Mouse (Mus musculus): ENCODE data around the gene Olfr1357. TPM values are rescaled to one million over a fixed set of nuclear protein-coding genes. Genes with fewer than 3 reads are reported as not detected.

Olfr1357 gene
- polyA plus RNA-seq, 1 experiment from 2014 or later: not detected

DNA sequence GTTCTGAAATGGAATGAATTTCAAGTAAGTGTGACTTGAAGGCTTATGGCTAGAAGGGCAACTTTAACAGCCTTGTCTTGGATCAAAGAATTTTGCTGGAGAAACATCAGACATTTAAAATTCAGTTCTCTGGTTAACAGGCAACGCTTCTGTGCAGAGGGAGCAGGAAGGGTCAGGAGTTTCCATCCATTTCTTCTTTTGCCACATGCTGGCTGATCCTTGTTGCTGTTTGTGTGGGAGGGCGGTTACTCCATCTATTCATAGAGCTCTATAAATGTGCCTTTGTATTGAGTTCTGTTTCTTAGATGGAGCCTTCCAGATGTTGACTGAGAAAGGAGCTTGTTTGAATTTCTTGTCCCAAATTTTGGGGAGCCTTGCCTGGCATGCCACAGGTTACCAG lies 47.0 kb downstream of the Olfr1357 start:
- no peak for DNase-seq (ENCODE audit: low spot score)
- H3K4me2 ChIP-seq (replicated peaks; ENCODE audit: low read depth): no peak overlapping the region
- ATAC-seq (ENCODE audit: low FRiP score, low TSS enrichment): no peak
- H3K9me3 ChIP-seq (ENCODE audit: control insufficient read depth, low read length): no peaks in the 10 kb centered on the region
- 59% methylated on average over 2 of the region's 2 CpGs for WGBS
- H3K27ac ChIP-seq (replicated peaks): no peak overlapping the region
- no peak overlapping the region for H3K4me3 ChIP-seq (ENCODE audit: low read depth, low read length)
- no peaks in the 10 kb centered on the region for H3K36me3 ChIP-seq (ENCODE audit: control insufficient read depth, insufficient read depth, low read length)
- H3K4me1 ChIP-seq (replicated peaks; ENCODE audit: control insufficient read depth, insufficient read depth): no peaks in the 10 kb centered on the region
- H3K9ac ChIP-seq (ENCODE audit: low read length): no peak overlapping the region
- H3K27me3 ChIP-seq (ENCODE audit: control insufficient read depth, insufficient read depth, low read length): no peaks in the 10 kb centered on the region
- TF ChIP-seq CTCF (IDR thresholded peaks at IDR 0.05; ENCODE audit: low read depth) (no peak), EP300 (optimal IDR thresholded peaks at IDR 0.05) (no peak)

GRCm38 (mm10) chr10:78570416-78570815 lies 47.5 kb downstream of the Olfr1357 start:
- WGBS: 73% methylated on average over 6 of the region's 6 CpGs
- no peak overlapping the region for H3K27ac ChIP-seq (replicated peaks)
- no peaks in the 10 kb centered on the region for H3K9me3 ChIP-seq (ENCODE audit: control insufficient read depth, low read length)
- no peak for TF ChIP-seq EP300 (optimal IDR thresholded peaks at IDR 0.05)
- no peak for TF ChIP-seq CTCF (IDR thresholded peaks at IDR 0.05; ENCODE audit: low read depth)
- ATAC-seq (ENCODE audit: low FRiP score, low TSS enrichment): no peak
- H3K9ac ChIP-seq (ENCODE audit: low read length): no peak overlapping the region
- H3K4me1 ChIP-seq (replicated peaks; ENCODE audit: control insufficient read depth, insufficient read depth): no peaks in the 10 kb centered on the region
- H3K4me3 ChIP-seq (ENCODE audit: low read depth, low read length): no peak overlapping the region
- DNase-seq (ENCODE audit: low spot score): no peak
- no peaks in the 10 kb centered on the region for H3K27me3 ChIP-seq (ENCODE audit: control insufficient read depth, insufficient read depth, low read length)
- no peaks in the 10 kb centered on the region for H3K36me3 ChIP-seq (ENCODE audit: control insufficient read depth, insufficient read depth, low read length)
- no peak overlapping the region for H3K4me2 ChIP-seq (replicated peaks; ENCODE audit: low read depth)

DNA sequence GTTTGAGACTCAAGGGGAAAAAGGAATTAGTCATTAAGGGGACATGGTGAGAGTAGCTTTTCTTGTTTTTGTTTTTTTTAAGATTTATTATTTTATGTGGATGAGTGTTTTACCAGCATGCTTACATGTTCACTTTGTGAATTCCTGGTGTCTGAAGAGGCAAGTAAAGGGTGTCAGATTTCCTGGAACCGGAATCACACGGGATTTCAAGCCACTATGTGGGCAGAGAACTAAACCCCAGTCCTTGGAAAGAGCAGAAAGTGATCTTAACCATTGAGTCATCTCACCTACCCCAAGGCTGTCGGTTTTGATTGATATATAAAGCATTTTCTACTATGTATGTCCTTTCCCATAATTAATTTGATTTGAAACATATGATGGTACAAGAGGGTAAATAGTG lies 48.2 kb downstream of the Olfr1357 start:
- no peak overlapping the region for H3K4me2 ChIP-seq (replicated peaks; ENCODE audit: low read depth)
- H3K27me3 ChIP-seq (ENCODE audit: control insufficient read depth, insufficient read depth, low read length): no peaks in the 10 kb centered on the region
- no peak overlapping the region for H3K27ac ChIP-seq (replicated peaks)
- no peaks in the 10 kb centered on the region for H3K4me1 ChIP-seq (replicated peaks; ENCODE audit: control insufficient read depth, insufficient read depth)
- H3K9ac ChIP-seq (ENCODE audit: low read length): no peak overlapping the region
- no peak for ATAC-seq (ENCODE audit: low FRiP score, low TSS enrichment)
- no peaks in the 10 kb centered on the region for H3K36me3 ChIP-seq (ENCODE audit: control insufficient read depth, insufficient read depth, low read length)
- no peak overlapping the region for H3K4me3 ChIP-seq (ENCODE audit: low read depth, low read length)
- H3K9me3 ChIP-seq (ENCODE audit: control insufficient read depth, low read length): no peaks in the 10 kb centered on the region
- no peak for DNase-seq (ENCODE audit: low spot score)
- WGBS: 42% methylated on average over 3 of the region's 3 CpGs
- TF ChIP-seq CTCF (IDR thresholded peaks at IDR 0.05; ENCODE audit: low read depth): no peak
- TF ChIP-seq EP300 (optimal IDR thresholded peaks at IDR 0.05): no peak

GRCm38 (mm10) chr10:78569191-78569590 lies 48.7 kb downstream of the Olfr1357 start:
- H3K36me3 ChIP-seq (ENCODE audit: control insufficient read depth, insufficient read depth, low read length): no peaks in the 10 kb centered on the region
- no peaks in the 10 kb centered on the region for H3K9me3 ChIP-seq (ENCODE audit: control insufficient read depth, low read length)
- WGBS: 78% methylated on average over 3 of the region's 3 CpGs
- no peak for TF ChIP-seq EP300 (optimal IDR thresholded peaks at IDR 0.05)
- no peak for TF ChIP-seq CTCF (IDR thresholded peaks at IDR 0.05; ENCODE audit: low read depth)
- DNase-seq (ENCODE audit: low spot score) (no peak), ATAC-seq (ENCODE audit: low FRiP score, low TSS enrichment) (no peak)
- H3K4me1 ChIP-seq (replicated peaks; ENCODE audit: control insufficient read depth, insufficient read depth): no peaks in the 10 kb centered on the region
- no peak overlapping the region for H3K4me2 ChIP-seq (replicated peaks; ENCODE audit: low read depth)
- H3K4me3 ChIP-seq (ENCODE audit: low read depth, low read length): no peak overlapping the region
- H3K9ac ChIP-seq (ENCODE audit: low read length): no peak overlapping the region
- no peak overlapping the region for H3K27ac ChIP-seq (replicated peaks)
- no peaks in the 10 kb centered on the region for H3K27me3 ChIP-seq (ENCODE audit: control insufficient read depth, insufficient read depth, low read length)

- WGBS: 61% methylated on average over 1 of the region's 1 CpGs
- DNase-seq (ENCODE audit: low spot score) (no peak), ATAC-seq (ENCODE audit: low FRiP score, low TSS enrichment) (no peak)
- TF ChIP-seq EP300 (optimal IDR thresholded peaks at IDR 0.05): no peak
- TF ChIP-seq CTCF (IDR thresholded peaks at IDR 0.05; ENCODE audit: low read depth): no peak
- Histone ChIP-seq H3K9ac (ENCODE audit: low read length) (no peak overlapping the region), H3K4me1 (replicated peaks; ENCODE audit: control insufficient read depth, insufficient read depth) (no peaks in the 10 kb centered on the region), H3K4me2 (replicated peaks; ENCODE audit: low read depth) (no peak overlapping the region), H3K27ac (replicated peaks) (no peak overlapping the region), H3K9me3 (ENCODE audit: control insufficient read depth, low read length) (no peaks in the 10 kb centered on the region), H3K36me3 (ENCODE audit: control insufficient read depth, insufficient read depth, low read length) (no peaks in the 10 kb centered on the region), H3K4me3 (ENCODE audit: low read depth, low read length) (no peak overlapping the region), H3K27me3 (ENCODE audit: control insufficient read depth, insufficient read depth, low read length) (no peaks in the 10 kb centered on the region)
Observed at GRCm38 (mm10) chr10:78565070-78565469, 52.8 kb downstream of the Olfr1357 start.

Other genes with a start within 250 kb of the Olfr1357 start
- 148 TPM in 2 replicates for gene Rrp1, start 205.0 kb downstream of the Olfr1357 start, polyA plus RNA-seq (2015; fragmentation: Nextera tagmentation; extraction: Ambion mirVana)
- 636 and 675 TPM in 2 replicates for gene Cstb, start 192.4 kb downstream of the Olfr1357 start, polyA plus RNA-seq (2015; fragmentation: Nextera tagmentation; extraction: Ambion mirVana)
- gene Pdxk, start 153.1 kb downstream of the Olfr1357 start, polyA plus RNA-seq (2015; fragmentation: Nextera tagmentation; extraction: Ambion mirVana): 5.3 and 5.6 TPM in 2 replicates
- gene Olfr1358, start 100.6 kb downstream of the Olfr1357 start, polyA plus RNA-seq (2015; fragmentation: Nextera tagmentation; extraction: Ambion mirVana): not detected in 2 replicates
- 60.6 and 62.3 TPM in 2 replicates for gene Ilvbl, start 43.7 kb downstream of the Olfr1357 start, polyA plus RNA-seq (2015; fragmentation: Nextera tagmentation; extraction: Ambion mirVana)
- 5.8 and 7.2 TPM in 2 replicates for gene Syde1, start 26.1 kb downstream of the Olfr1357 start, polyA plus RNA-seq (2015; fragmentation: Nextera tagmentation; extraction: Ambion mirVana)
- gene Casp14, start 100.2 kb upstream of the Olfr1357 start, polyA plus RNA-seq (2015; fragmentation: Nextera tagmentation; extraction: Ambion mirVana): 29.5 and 31.1 TPM in 2 replicates
- gene Ccdc105, start 135.0 kb upstream of the Olfr1357 start, polyA plus RNA-seq (2015; fragmentation: Nextera tagmentation; extraction: Ambion mirVana): 0.07 TPM in 1 of 2 replicates, not detected in the other
- gene Slc1a6, start 162.4 kb upstream of the Olfr1357 start, polyA plus RNA-seq (2015; fragmentation: Nextera tagmentation; extraction: Ambion mirVana): 0.23 and 0.38 TPM in 2 replicates
- not detected in 2 replicates for gene Olfr1356, start 234.1 kb upstream of the Olfr1357 start, polyA plus RNA-seq (2015; fragmentation: Nextera tagmentation; extraction: Ambion mirVana)

Data from stomach, postnatal 0 days (tissue).